Comparison of ENCODE assay signal across 8 mouse cellular contexts in genomic region chr2:32095351-32096121, GRCm38 (mm10). TPM values are rescaled to one million over a fixed set of nuclear protein-coding genes. Genes with fewer than 3 reads are reported as not detected.
A peak's percentile ranks its signal among the peaks of the same experiment; 100 is the strongest.
DNase-seq lines count a peak whose midpoint lies in the region; ATAC-seq and TF ChIP-seq lines count a peak whose summit lies in the region.

Plpp7 (plus strand) TSS chr2:32095528.

- no peaks in the 10 kb centered on the region for H3K36me3 ChIP-seq in spleen, adult 2 months (ENCODE audit: control insufficient read depth, insufficient read depth, low read length)
- H3K36me3 ChIP-seq in heart, embryonic 11.5 days (ENCODE audit: control insufficient read depth, insufficient read depth, low read length): peaks cover under 1% of the 10 kb centered on the region; the same call in 1 of the 2 replicates
- H3K36me3 ChIP-seq in kidney, embryonic 15.5 days: no peaks in the 10 kb centered on the region
- H3K36me3 ChIP-seq in limb, embryonic 13.5 days: no peaks in the 10 kb centered on the region
- H3K36me3 ChIP-seq in midbrain, embryonic 12.5 days: 0 out of 2 replicates have a peak, but pooled peaks cover 8% of the 10 kb centered on the region
- H3K36me3 ChIP-seq in stomach, embryonic 14.5 days (ENCODE audit: control insufficient read depth, insufficient read depth, low read length): no peaks in the 10 kb centered on the region

- no peaks in the 10 kb centered on the region for H3K4me1 ChIP-seq in spleen, adult 2 months (ENCODE audit: control insufficient read depth, insufficient read depth, insufficient read length)
- peaks cover 11% of the 10 kb centered on the region for H3K4me1 ChIP-seq in heart, embryonic 11.5 days (ENCODE audit: control insufficient read depth, insufficient read depth, low read length)
- peaks cover 11% of the 10 kb centered on the region for H3K4me1 ChIP-seq in kidney, embryonic 15.5 days
- H3K4me1 ChIP-seq in limb, embryonic 13.5 days: peaks cover 8% of the 10 kb centered on the region
- H3K4me1 ChIP-seq in midbrain, embryonic 12.5 days: peaks cover 14% of the 10 kb centered on the region
- 0 out of 2 replicates have a peak, but pooled peaks cover 3% of the 10 kb centered on the region for H3K4me1 ChIP-seq in stomach, embryonic 14.5 days (ENCODE audit: control insufficient read depth, insufficient read depth, low read length)

- peak within 1 kb of the TSS; percentile 71 for H3K9ac ChIP-seq in heart, embryonic 11.5 days (ENCODE audit: low read depth, low read length)
- peak within 1 kb of the TSS; percentile 42 for H3K9ac ChIP-seq in kidney, embryonic 15.5 days
- peak within 1 kb of the TSS; percentile 70 for H3K9ac ChIP-seq in limb, embryonic 13.5 days
- peak within 1 kb of the TSS; percentile 60 for H3K9ac ChIP-seq in midbrain, embryonic 12.5 days (replicated peaks)
- H3K9ac ChIP-seq in stomach, embryonic 14.5 days (replicated peaks; ENCODE audit: low read depth, low read length): peak within 1 kb of the TSS; percentile 38

- peak within 1 kb of the TSS; percentile 12 for H3K4me3 ChIP-seq in spleen, adult 2 months (ENCODE audit: extremely low read depth, insufficient read depth, insufficient read length)
- H3K4me3 ChIP-seq in heart, embryonic 11.5 days (ENCODE audit: low read depth, low read length): peak within 1 kb of the TSS; percentile 46
- peak within 1 kb of the TSS; percentile 42 for H3K4me3 ChIP-seq in kidney, embryonic 15.5 days (replicated peaks)
- peak within 1 kb of the TSS; percentile 40 for H3K4me3 ChIP-seq in limb, embryonic 13.5 days
- peak within 1 kb of the TSS; percentile 39 for H3K4me3 ChIP-seq in midbrain, embryonic 12.5 days
- peak within 1 kb of the TSS; percentile 27 for H3K4me3 ChIP-seq in stomach, embryonic 14.5 days (ENCODE audit: low read depth, low read length)

- TF ChIP-seq CTCF in spleen, adult 2 months (IDR thresholded peaks at IDR 0.05; ENCODE audit: extremely low read depth, insufficient read depth, insufficient read length, insufficient replicate concordance): no peak

- DNase-seq in spleen, adult 2 months (ENCODE audit: low read depth in 1 of 2, low spot score in 2 of 2): no peak
- DNase-seq in spleen, postnatal 10 days (ENCODE audit: low spot score in 2 of 2): no peak
- DNase-seq in fibroblast of lung, adult 2 months (ENCODE audit: low read depth): peak; percentile 24

- no peak for TF ChIP-seq POLR2A in spleen, adult 2 months (IDR thresholded peaks at IDR 0.05; ENCODE audit: low read depth, low read length)

- no peaks in the 10 kb centered on the region for H3K9me3 ChIP-seq in heart, embryonic 11.5 days (replicated peaks; ENCODE audit: control insufficient read depth, low read length)
- H3K9me3 ChIP-seq in kidney, embryonic 15.5 days (replicated peaks): no peaks in the 10 kb centered on the region
- H3K9me3 ChIP-seq in limb, embryonic 13.5 days: no peaks in the 10 kb centered on the region
- 0 out of 2 replicates have a peak, but pooled peaks cover 4% of the 10 kb centered on the region for H3K9me3 ChIP-seq in midbrain, embryonic 12.5 days
- H3K9me3 ChIP-seq in stomach, embryonic 14.5 days (ENCODE audit: control insufficient read depth, low read depth, low read length): no peaks in the 10 kb centered on the region

- no peaks in the 10 kb centered on the region for H3K27me3 ChIP-seq in spleen, adult 2 months (ENCODE audit: control insufficient read depth, insufficient read depth, low read length)
- no peaks in the 10 kb centered on the region for H3K27me3 ChIP-seq in heart, embryonic 11.5 days (ENCODE audit: control insufficient read depth, insufficient read depth, low read length)
- H3K27me3 ChIP-seq in kidney, embryonic 15.5 days: peaks cover 18% of the 10 kb centered on the region
- no peaks in the 10 kb centered on the region for H3K27me3 ChIP-seq in limb, embryonic 13.5 days
- peaks cover 7% of the 10 kb centered on the region; the same call in 1 of the 2 replicates for H3K27me3 ChIP-seq in midbrain, embryonic 12.5 days
- H3K27me3 ChIP-seq in stomach, embryonic 14.5 days (ENCODE audit: control insufficient read depth, insufficient read depth, low read length): no peaks in the 10 kb centered on the region

- H3K4me2 ChIP-seq in heart, embryonic 11.5 days: peak within 1 kb of the TSS; percentile 80
- peak within 1 kb of the TSS; percentile 57 for H3K4me2 ChIP-seq in kidney, embryonic 15.5 days
- H3K4me2 ChIP-seq in limb, embryonic 13.5 days (replicated peaks): peak within 1 kb of the TSS; percentile 64
- H3K4me2 ChIP-seq in midbrain, embryonic 12.5 days (replicated peaks): peak within 1 kb of the TSS; percentile 57
- H3K4me2 ChIP-seq in stomach, embryonic 14.5 days (replicated peaks; ENCODE audit: low read depth, low read length): peak within 1 kb of the TSS; percentile 49

- peak; percentile 53; the same call in 1 of the 2 replicates for ATAC-seq in heart, embryonic 11.5 days (replicated peaks; ENCODE audit: insufficient number of reproducible peaks, low FRiP score, low TSS enrichment)
- ATAC-seq in kidney, embryonic 15.5 days (replicated peaks; ENCODE audit: low FRiP score): peak; percentile 45; the same call in 1 of the 2 replicates
- ATAC-seq in limb, embryonic 13.5 days (ENCODE audit: low FRiP score, low read depth): peak; percentile 85
- ATAC-seq in midbrain, embryonic 12.5 days (ENCODE audit: low FRiP score, low read depth): peak; percentile 95
- ATAC-seq in stomach, embryonic 14.5 days (ENCODE audit: insufficient number of reproducible peaks, insufficient read depth, low FRiP score, low read depth): peak; percentile 81; the same call in 1 of the 2 replicates

- H3K27ac ChIP-seq in spleen, adult 2 months (ENCODE audit: insufficient read depth, low read length): no peak within 1 kb of the TSS
- peak within 1 kb of the TSS; percentile 36 for H3K27ac ChIP-seq in heart, embryonic 11.5 days (ENCODE audit: low read depth, low read length)
- no peak within 1 kb of the TSS for H3K27ac ChIP-seq in kidney, embryonic 15.5 days
- peak within 1 kb of the TSS; percentile 16; the same call in 1 of the 2 replicates for H3K27ac ChIP-seq in limb, embryonic 13.5 days
- H3K27ac ChIP-seq in midbrain, embryonic 12.5 days (replicated peaks): peak within 1 kb of the TSS; percentile 63
- H3K27ac ChIP-seq in stomach, embryonic 14.5 days (ENCODE audit: low read length): no peak within 1 kb of the TSS

- 55% methylated on average over 22 of the region's 22 CpGs for WGBS in spleen, adult 2 months
- 47% methylated on average over 22 of the region's 22 CpGs for WGBS in heart, embryonic 11.5 days (ENCODE audit: insufficient replicate concordance)
- WGBS in kidney, embryonic 15.5 days: 55% methylated on average over 22 of the region's 22 CpGs
- 58% methylated on average over 22 of the region's 22 CpGs for WGBS in limb, embryonic 13.5 days
- 55% methylated on average over 22 of the region's 22 CpGs for WGBS in midbrain, embryonic 12.5 days
- WGBS in stomach, embryonic 14.5 days: 58% methylated on average over 22 of the region's 22 CpGs

RNA-seq across cellular contexts. Expression of gene Plpp7, which starts in this region (rescaled TPM):
- 2.6 and 4.6 TPM in 2 replicates for polyA plus RNA-seq in spleen, adult 2 months (2012; rRNA removed)
- polyA plus RNA-seq in heart, embryonic 11.5 days (2014; fragmentation: Nextera tagmentation; extraction: Ambion mirVana): 10.0 and 11.7 TPM in 2 replicates
- polyA plus RNA-seq in kidney, embryonic 15.5 days (2015; fragmentation: Nextera tagmentation; extraction: Ambion mirVana): 4.4 and 7.1 TPM in 2 replicates
- 7.3 and 8.3 TPM in 2 replicates for polyA plus RNA-seq in limb, embryonic 13.5 days (2015; fragmentation: Nextera tagmentation; extraction: Ambion mirVana)
- polyA plus RNA-seq in midbrain, embryonic 12.5 days (2016; fragmentation: Nextera tagmentation; extraction: Ambion mirVana): 8.4 and 9.9 TPM in 2 replicates
- 3.3 and 4.5 TPM in 2 replicates for polyA plus RNA-seq in stomach, embryonic 14.5 days (2014; fragmentation: Nextera tagmentation; extraction: Ambion mirVana)

Comparison
In these comparisons a context has a peak if more than half of its experiments do, and no peak if none do; other contexts are left out.
1. H3K27ac ChIP-seq: peak in heart, embryonic 11.5 days (single experiment), limb, embryonic 13.5 days (single experiment) and midbrain, embryonic 12.5 days (single experiment); none in spleen, adult 2 months (single experiment), kidney, embryonic 15.5 days (single experiment) and stomach, embryonic 14.5 days (single experiment).
2. ATAC-seq: peak in every context shown above with its lines; median percentile 95 in midbrain, embryonic 12.5 days; 85 in limb, embryonic 13.5 days; 81 in stomach, embryonic 14.5 days; 53 in heart, embryonic 11.5 days; 45 in kidney, embryonic 15.5 days.
3. Peak in every context shown above with its lines, with median percentiles within 50 percentile points of each other: H3K4me3 ChIP-seq, H3K4me2 ChIP-seq and H3K9ac ChIP-seq.